Mouse (Mus musculus) intestine, postnatal 0 days (tissue): ENCODE measurements around the gene Prkg1. TPM values are rescaled to one million over a fixed set of nuclear protein-coding genes. Genes with fewer than 3 reads are reported as not detected.

Experiments used
- ATAC-seq: fragments of 200-750 bp; cut with Nextera tagmentation; 2 replicates; pipeline ENCODE4 v1.8.0; 2017; ENCODE audit warnings: mild to moderate bottlenecking, moderate TSS enrichment, moderate library complexity
- H3K27ac ChIP-seq: fragments of 300-500 bp; sonication (generic); 2 replicates; pipeline ENCODE4 v1.5.1; 2014; ENCODE audit warnings: mild to moderate bottlenecking, low read depth, low read length, moderate library complexity
- H3K27me3 ChIP-seq: fragments of 300-500 bp; sonication (generic); replicated peaks from 2 replicates; pipeline ENCODE4 v1.6.1; 2014; ENCODE audit warnings: low read length, mixed read lengths; ENCODE audit not compliant: control insufficient read depth, insufficient read depth
- H3K36me3 ChIP-seq: fragments of 300-500 bp; sonication (generic); 2 replicates; pipeline ENCODE4 v1.6.1; 2014; ENCODE audit warnings: mild to moderate bottlenecking, moderate library complexity; ENCODE audit not compliant: control insufficient read depth, insufficient read depth
- H3K4me1 ChIP-seq: fragments of 300-500 bp; sonication (generic); replicated peaks from 2 replicates; pipeline ENCODE4 v1.6.1; 2014; ENCODE audit warnings: antibody characterized with exemption, low read length, mixed read lengths; ENCODE audit not compliant: control insufficient read depth, insufficient read depth
- H3K4me2 ChIP-seq: fragments of 300-500 bp; sonication (generic); replicated peaks from 2 replicates; pipeline ENCODE4 v1.6.1; 2014; ENCODE audit warnings: low read depth, mild to moderate bottlenecking, moderate library complexity
- H3K4me3 ChIP-seq: fragments of 300-500 bp; sonication (generic); 2 replicates; pipeline ENCODE4 v1.5.1; 2014; ENCODE audit warnings: low read depth, low read length
- H3K9ac ChIP-seq: fragments of 300-500 bp; sonication (generic); 2 replicates; pipeline ENCODE4 v1.6.1; 2014; ENCODE audit warnings: mild to moderate bottlenecking, low read depth, low read length
- H3K9me3 ChIP-seq: fragments of 300-500 bp; sonication (generic); 2 replicates; pipeline ENCODE4 v1.6.1; 2016; ENCODE audit warnings: mixed run types; ENCODE audit not compliant: control insufficient read depth
- CTCF ChIP-seq: sonication (generic); IDR thresholded peaks from 2 replicates; pipeline ENCODE4 v1.5.1; 2016; ENCODE audit warnings: low read depth, mild to moderate bottlenecking, control low read depth, antibody characterized with exemption, moderate library complexity
- WGBS: fragments of 180-500 bp; shearing (Covaris S2); extraction: QIAGEN DNeasy Blood & Tissue Kit; methylation state at CpG from one replicate; pipeline ENCODE4 v1.1.7; 2014; 5-methylcytosine and 5-hydroxymethylcytosine counted together
- polyA plus RNA-seq: library from polyadenylated mRNA; unstranded; fragments of >200 nt; fragmentation: Nextera tagmentation; extraction: Ambion mirVana; gene quantifications from 2 replicates; pipeline ENCODE4 v1.2.1, GENCODE M21; 2015

The Prkg1 gene
- polyA plus RNA-seq, 1 experiment from 2014 or later: 4.0 TPM

DNA sequence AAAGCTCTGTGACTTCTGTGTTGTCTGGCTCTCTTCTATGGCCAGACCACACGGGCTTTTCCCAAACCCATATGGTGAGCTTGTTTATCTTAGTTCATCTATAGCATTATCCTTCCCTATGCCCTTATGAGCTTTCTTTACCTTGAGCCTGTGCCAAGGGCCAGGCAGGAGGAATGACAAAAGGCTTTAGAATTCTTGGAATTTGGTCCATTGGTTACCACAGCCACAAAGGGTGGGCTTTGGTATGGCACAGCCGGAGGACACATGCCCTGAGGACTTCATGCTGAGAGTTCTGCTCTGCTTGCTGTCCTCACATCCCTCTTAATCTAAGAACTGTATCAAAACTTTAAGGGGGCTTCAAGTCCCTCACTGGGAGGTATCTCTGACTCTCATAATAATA, 628.5 kb downstream of the Prkg1 start:
- WGBS: 48% methylated on average over 2 of the region's 2 CpGs
- H3K9ac ChIP-seq: no peak overlapping the region

DNA sequence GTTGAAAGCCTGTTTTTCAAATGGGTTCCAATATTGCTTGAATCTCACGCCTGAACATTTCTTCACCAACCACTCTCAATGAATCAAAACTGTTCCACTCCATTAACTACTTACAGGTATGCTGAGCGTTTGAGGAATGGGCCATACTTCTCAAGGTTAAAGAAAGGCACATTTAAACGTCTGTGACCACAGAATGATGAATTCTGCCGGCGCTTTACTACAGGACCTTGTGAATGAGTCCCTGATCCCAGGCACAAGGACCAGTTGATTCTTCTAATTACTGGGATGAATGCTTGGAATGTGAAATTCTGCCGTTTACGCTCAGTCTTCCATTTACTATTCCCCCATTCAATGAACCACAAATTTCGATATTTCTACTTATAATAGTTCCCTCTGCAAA, 632.2 kb downstream of the Prkg1 start:
- no peaks in the 10 kb centered on the region for H3K9me3 ChIP-seq
- H3K27me3 ChIP-seq: no peaks in the 10 kb centered on the region
- H3K4me3 ChIP-seq: no peak overlapping the region
- no peak overlapping the region for H3K4me2 ChIP-seq
- 78% methylated on average over 8 of the region's 8 CpGs for WGBS
- TF ChIP-seq CTCF: no peak
- no peak overlapping the region for H3K27ac ChIP-seq
- H3K9ac ChIP-seq: no peak overlapping the region
- H3K36me3 ChIP-seq: no peaks in the 10 kb centered on the region
- H3K4me1 ChIP-seq: no peaks in the 10 kb centered on the region
- no peak for ATAC-seq

More for the DNA sequence above, 628.5 kb downstream of the Prkg1 start:
- H3K27me3 ChIP-seq: no peaks in the 10 kb centered on the region
- H3K4me2 ChIP-seq: no peak overlapping the region
- H3K4me1 ChIP-seq: no peaks in the 10 kb centered on the region
- H3K9me3 ChIP-seq: no peaks in the 10 kb centered on the region
- no peak for TF ChIP-seq CTCF
- H3K36me3 ChIP-seq: no peaks in the 10 kb centered on the region
- ATAC-seq: no peak
- no peak overlapping the region for H3K4me3 ChIP-seq
- no peak overlapping the region for H3K27ac ChIP-seq

DNA sequence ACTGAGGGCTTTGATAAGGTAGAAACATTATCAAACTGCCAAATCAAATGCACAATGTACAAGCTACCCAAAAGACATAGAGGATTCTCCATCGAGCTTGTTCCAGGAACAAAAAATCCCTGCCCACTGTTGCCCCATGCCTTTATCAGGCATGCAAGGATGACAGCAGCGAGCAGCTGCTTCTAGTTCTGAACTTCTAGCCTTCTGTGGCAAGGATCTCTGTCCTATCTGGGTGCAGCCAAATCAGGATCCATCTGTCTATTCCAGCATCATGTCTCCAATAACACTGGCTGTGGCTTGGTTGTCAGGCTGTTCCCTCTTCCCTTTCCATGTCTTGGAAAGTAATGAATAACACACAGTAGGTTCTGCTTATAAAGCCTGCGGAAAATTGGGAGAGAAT, 640.2 kb downstream of the Prkg1 start:
- no peak overlapping the region for H3K9ac ChIP-seq
- H3K36me3 ChIP-seq: no peaks in the 10 kb centered on the region
- H3K4me1 ChIP-seq: no peaks in the 10 kb centered on the region
- H3K4me3 ChIP-seq: no peak overlapping the region
- no peaks in the 10 kb centered on the region for H3K9me3 ChIP-seq
- H3K4me2 ChIP-seq: no peak overlapping the region
- 89% methylated on average over 3 of the region's 3 CpGs for WGBS
- TF ChIP-seq CTCF: no peak
- no peak for ATAC-seq
- H3K27me3 ChIP-seq: no peaks in the 10 kb centered on the region
- H3K27ac ChIP-seq: no peak overlapping the region

DNA sequence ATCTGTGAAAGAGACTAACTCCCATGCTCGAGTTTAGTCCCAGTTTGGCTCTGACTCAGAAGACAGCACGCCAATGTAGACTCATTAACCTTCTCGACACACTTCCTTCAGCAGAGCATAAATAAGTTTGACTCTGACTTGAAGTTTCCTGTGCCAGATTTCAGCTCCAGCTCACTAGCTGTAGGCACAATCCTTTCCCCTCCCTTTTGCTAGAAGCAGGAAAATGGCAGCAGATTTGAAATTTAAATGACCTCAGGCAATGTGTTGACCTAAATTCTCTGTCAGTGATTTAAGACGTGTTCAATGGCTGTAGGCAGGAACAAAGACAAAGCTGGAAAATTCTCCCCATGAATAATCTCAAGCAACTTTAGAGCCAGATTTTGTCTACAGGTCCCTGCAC, 650.1 kb downstream of the Prkg1 start:
- H3K4me3 ChIP-seq: no peak overlapping the region
- H3K9ac ChIP-seq: no peak overlapping the region

DNA sequence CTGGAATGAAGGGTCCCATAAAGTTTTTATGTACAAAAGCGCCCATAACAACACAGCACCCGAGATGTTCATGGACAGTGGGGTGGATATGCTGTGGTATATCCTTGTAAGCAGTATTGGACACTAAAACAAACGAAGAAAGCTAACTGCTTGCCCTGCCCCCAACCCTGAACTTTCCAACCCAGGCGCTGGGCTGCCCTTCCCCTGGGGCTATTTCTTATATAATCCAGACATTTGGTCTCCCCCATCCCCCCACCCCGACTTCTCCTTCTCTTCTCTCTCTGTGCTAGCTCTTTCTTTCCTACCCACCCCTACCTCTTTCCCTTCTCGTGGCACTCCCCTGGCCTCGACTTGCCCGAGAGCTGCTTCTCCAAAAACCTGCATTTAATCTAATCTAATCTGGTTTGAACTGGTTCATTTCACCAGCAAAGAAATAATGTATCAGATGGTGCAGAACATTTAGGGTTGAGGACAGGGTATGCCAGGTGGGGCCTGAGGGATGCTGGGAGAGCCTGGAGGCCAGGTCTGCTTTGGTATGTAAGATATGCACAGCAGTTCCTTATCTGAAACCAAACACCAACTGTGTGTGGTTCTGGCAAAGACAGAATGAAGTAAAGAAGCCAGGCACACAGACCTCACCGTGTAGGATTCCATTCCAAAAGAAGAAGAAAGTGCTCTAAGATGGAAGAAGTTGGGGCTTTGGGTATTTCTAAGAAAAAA, 657.8 kb downstream of the Prkg1 start:
- Histone ChIP-seq H3K36me3 (no peaks in the 10 kb centered on the region), H3K4me3 (no peak overlapping the region), H3K27me3 (no peaks in the 10 kb centered on the region), H3K4me2 (no peak overlapping the region), H3K9ac (no peak overlapping the region), H3K4me1 (no peaks in the 10 kb centered on the region), H3K9me3 (no peaks in the 10 kb centered on the region), H3K27ac (no peak overlapping the region)
- TF ChIP-seq CTCF: no peak
- WGBS: 37% methylated on average over 9 of the region's 9 CpGs
- no peak for ATAC-seq

More for the DNA sequence above, 650.1 kb downstream of the Prkg1 start:
- whole genome bisulfite sequencing: 55% methylated on average over 4 of the region's 4 CpGs
- H3K36me3 ChIP-seq: no peaks in the 10 kb centered on the region
- H3K27ac ChIP-seq: no peak overlapping the region
- no peaks in the 10 kb centered on the region for H3K27me3 ChIP-seq
- no peaks in the 10 kb centered on the region for H3K4me1 ChIP-seq
- TF ChIP-seq CTCF: no peak
- no peak overlapping the region for H3K4me2 ChIP-seq
- ATAC-seq: no peak
- H3K9me3 ChIP-seq: no peaks in the 10 kb centered on the region

DNA sequence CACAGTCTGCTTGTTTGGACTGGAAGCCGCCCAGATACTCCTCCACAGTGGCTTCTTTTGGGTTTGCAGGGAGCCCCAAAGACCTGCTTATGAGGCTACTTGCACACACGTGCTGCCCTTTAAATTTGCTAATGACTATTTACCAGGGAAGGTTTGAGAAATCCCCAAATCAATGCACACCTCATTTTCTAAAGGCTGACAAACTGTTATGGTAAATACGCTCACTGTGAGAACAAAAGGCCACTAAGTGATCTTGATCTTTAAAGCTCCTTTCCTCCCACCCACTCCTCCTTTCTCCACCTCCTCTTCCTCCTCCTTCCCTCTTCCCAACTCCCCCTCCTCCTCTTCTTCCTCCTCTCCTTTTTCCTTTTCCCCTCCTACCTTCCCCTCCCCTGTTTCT, 658.8 kb downstream of the Prkg1 start:
- H3K27ac ChIP-seq: no peak overlapping the region
- ATAC-seq: no peak
- WGBS: 50% methylated on average over 3 of the region's 3 CpGs
- H3K4me2 ChIP-seq: no peak overlapping the region
- no peaks in the 10 kb centered on the region for H3K36me3 ChIP-seq
- no peaks in the 10 kb centered on the region for H3K27me3 ChIP-seq
- H3K9ac ChIP-seq: no peak overlapping the region
- H3K9me3 ChIP-seq: no peaks in the 10 kb centered on the region
- no peaks in the 10 kb centered on the region for H3K4me1 ChIP-seq
- no peak for TF ChIP-seq CTCF
- no peak overlapping the region for H3K4me3 ChIP-seq
